Mouse (Mus musculus): ENCODE measurements around the gene Lyz2.
"Not testable (repeated sequence)": the region's sequence is repeated elsewhere in the genome, so short reads cannot be mapped to it uniquely, and the experiment has no call there.

Lyz2 gene

GRCm38 (mm10) chr10:117285584-117285983 lies 3.5 kb upstream of the Lyz2 start:
- in situ Hi-C loops (cut with MboI, MseI) = loop anchor here in 1 of 2 experiments (10.0 kb wide), 1 partner anchor 399 kb away; no protein-coding TSS in a partner anchor

DNA sequence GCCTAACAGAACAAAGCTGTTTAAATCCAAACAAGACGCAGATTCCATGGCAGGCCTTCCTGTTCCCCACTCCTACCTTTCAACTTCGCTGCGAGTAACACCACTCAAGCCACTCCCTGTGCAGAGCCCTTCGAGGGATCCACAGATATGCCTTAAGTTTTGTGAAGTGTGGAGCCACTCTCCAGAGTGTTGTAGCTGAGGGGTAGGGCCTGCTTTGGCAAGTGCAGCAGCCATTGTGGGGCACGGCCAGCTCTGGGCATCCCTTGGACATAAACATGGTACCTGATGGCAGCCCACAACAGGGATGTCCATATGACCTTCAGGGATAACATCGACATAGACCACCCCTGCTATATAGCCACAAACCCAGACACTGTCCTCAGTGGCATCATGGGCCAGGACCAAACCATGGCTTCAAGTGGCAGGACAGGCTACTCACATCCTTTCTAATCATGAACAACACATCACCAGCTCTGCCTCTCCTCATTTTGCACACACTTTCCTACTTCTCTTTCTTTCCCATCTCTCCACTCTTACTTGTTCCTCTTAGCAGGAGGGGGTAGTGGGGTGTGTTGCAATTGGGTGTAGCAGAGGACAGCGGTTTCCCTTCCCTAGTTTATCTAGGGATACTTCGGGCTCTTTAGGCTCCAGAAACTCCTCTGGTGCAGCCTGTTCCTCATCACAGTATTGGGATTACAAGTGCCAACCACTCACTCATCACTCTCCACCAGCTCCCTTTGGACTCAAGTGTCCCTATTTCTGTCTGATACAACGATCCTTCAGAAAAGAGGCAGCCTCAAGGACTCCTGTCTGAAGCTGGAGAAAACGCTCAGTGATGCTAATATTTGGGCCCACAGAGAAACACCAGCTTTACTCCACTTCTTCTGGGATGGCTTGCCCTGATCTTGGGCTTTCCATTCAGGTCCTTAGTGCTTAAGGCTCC lies 2.7 kb upstream of the Lyz2 start:
- in situ Hi-C loops (cut with MboI, MseI) = loop anchor here in 1 of 2 experiments (10.0 kb wide), 1 partner anchor 400 kb away; no protein-coding TSS in a partner anchor

DNA sequence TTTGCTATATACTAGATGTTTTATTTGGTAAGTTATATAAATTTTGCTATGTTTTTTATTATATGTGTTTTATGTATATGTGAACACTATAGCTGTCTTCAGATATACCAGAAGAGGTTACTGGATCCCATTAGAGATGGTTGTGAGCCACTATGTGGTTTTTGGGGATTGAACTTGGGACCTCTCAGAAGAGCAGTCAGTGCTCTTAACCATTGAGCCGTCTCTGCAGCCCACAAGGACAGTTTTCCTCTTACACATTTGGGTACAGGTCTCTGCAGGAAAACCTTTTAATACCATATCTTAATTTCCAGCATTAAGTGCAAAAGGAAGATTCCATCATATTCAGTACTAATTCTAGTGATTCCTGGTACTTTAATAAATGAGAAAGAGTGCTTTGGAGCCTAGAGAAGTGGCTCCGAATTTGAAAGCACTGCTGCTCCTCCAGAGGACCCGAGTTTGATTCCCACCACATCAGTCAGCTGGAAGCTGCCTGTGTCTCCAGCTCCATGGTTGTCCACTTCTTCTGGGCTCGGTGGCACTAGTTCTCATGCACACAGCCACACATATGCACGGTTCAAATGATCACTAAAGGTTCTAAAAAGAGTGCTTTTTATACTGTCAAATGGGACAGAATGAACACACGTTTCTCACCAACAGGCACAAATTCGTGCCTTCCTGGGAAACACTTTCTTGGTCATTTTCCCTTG lies 1.9 kb upstream of the Lyz2 start:
- in situ Hi-C loops (cut with MboI, MseI) = loop anchor here in 1 of 2 experiments (10.0 kb wide), 1 partner anchor 401 kb away; no protein-coding TSS in a partner anchor

- in situ Hi-C loops (cut with MboI, MseI) = loop anchor here in 1 of 2 experiments (10.0 kb wide), 1 partner anchor 402 kb away; no protein-coding TSS in a partner anchor
Measured at GRCm38 (mm10) chr10:117283196-117283595, 1.1 kb upstream of the Lyz2 start.

DNA sequence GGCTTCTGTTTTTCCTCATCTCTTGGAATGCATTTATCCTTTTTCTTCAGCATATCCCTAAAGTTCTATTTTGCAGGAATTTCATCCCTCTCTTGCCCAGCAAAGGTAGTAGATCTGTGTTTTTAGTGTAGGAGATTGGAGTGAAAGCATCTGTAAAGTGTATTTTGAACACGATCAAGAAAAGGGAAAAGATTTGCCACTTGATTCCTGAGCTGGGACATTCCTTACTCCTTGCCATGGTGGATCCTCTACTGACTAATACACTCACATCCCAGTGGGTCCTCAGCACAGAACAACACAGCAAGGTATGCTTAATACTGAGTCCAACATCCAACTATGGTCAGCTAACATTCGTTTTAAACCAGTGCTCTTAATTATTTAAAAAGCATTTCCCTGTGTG lies 430 bp upstream of the Lyz2 start:
- in situ Hi-C loops (cut with MboI, MseI) = loop anchor here in 1 of 2 experiments (10.0 kb wide), 1 partner anchor 402 kb away; no protein-coding TSS in a partner anchor

GRCm38 (mm10) chr10:117281381-117281920 lies 670 bp downstream of the Lyz2 start:
- in situ Hi-C loops (cut with MboI, MseI) = loop anchor here in 1 of 2 experiments (10.0 kb wide), 1 partner anchor 403 kb away; no protein-coding TSS in a partner anchor

- in situ Hi-C loops (cut with MboI, MseI) = loop anchor here in 1 of 2 experiments (10.0 kb wide), 1 partner anchor 405 kb away; no protein-coding TSS in a partner anchor
Measured at GRCm38 (mm10) chr10:117280000-117280399, 2.1 kb downstream of the Lyz2 start.

DNA sequence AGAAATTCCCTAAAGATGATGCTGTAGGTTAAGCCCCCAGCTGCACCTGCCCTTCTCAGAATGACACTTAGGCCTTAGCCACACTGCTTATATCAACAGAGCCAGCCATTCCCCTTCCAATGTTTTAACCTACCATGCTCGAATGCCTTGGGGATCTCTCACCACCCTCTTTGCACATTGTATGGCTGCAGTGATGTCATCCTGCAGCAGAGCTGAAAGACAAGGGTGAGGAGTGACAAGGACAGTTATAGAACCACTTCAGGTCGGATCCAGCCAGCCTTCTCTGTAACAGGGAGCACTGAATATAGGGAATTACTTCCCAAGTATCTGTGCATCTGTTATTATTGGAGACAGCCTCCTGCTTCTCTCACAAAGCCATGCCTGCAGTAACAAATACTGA lies 3.6 kb downstream of the Lyz2 start:
- in situ Hi-C loops (cut with MboI, MseI) = not testable (repeated sequence)

DNA sequence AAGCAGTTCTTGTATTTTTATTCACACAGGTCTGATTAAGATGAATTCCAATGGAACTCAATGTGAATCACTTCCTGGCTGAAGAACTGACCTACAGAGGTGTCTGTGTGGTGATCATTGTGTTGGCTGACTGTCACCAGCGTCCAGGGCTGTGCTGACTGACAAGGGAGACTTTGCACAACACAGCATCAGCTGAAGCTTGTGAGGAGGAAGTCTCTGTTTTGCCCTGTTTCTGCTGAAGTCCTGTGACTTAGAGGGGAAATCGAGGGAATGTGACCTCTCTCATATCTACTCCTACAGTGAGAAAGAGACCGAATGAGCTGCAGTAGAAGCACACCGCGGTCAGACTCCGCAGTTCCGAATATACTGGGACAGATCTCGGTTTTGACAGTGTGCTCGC lies 4.3 kb downstream of the Lyz2 start:
- in situ Hi-C loops (cut with MboI, MseI) = not testable (repeated sequence)

DNA sequence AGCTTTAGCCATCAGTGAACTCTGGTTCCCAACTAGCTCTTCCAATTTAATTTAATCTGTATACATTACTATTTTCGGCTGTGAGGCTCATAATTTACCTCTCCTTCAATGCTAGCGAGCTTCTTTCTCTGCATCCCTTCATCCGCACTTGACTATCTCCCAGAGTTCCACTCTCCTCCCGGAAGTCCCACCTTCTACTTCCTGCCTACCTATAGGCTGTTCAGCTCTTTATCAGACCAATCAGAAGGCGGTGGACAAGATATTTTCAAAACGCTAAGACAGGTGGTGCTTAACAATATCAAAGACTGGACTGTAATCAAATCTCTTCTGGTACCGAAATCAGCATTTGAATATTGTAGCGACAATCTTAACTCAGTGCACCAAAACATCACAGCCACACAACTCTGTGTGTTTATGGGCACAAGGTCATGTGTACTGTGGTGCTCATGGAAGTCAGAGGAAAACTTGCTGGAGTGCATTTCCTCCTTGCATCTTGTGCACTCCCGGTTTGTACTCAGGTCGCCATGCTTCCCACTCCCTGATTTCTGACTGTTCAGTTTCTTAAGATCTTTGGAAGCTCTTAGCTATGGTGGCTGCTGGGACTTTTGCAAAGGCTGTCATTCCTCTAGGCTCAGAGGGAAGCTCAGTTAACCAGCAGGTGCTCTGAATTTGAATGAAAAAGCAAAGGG lies 6.3 kb downstream of the Lyz2 start:
- in situ Hi-C loops (cut with MboI, MseI) = no loop called here

GRCm38 (mm10) chr10:117274645-117275044 lies 7.5 kb downstream of the Lyz2 start:
- in situ Hi-C loops (cut with MboI, MseI) = not testable (repeated sequence)

DNA sequence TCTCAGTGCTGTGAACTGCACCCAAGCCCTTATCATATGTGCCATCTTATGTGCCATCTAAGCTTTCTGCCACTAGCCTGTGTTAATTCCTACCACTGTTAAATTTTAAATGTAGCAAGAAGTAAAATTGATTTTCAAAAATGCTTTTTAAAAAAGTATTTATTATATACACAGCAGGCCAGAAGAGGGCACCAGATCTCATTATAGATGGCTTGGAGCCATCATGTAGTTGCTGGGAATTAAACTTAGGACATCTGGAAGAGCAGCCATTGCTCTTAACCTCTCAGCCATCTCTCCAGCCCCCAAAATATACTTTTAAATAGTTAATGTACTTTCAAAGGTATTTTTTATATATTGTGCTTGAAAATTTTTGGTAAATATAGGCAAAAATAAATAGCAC lies 10.1 kb downstream of the Lyz2 start:
- in situ Hi-C loops (cut with MboI, MseI) = no loop called here

DNA sequence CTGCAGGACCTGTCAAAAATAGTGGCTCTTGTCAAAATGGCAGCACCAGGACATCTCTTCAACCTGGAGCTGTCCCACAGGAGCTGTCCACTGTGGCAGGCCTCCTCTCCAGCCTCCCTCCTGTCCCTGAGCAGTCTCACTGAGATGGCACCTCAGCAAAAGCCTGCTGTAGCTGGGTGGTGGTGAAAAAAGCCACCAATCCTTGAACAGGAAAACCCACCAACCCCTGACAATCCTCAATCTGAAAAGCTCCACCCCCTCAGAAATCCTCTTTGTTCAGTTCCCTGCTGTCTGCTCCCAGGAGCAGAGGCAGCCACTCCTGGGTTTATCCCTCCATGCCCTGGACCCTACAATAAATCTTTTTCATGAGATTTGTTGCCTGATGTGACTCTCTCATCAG lies 22.3 kb downstream of the Lyz2 start:
- in situ Hi-C loops (cut with MboI, MseI) = loop anchor here (5.0 to 10.0 kb wide), 2 partner anchors 182 to 565 kb away; no protein-coding TSS in a partner anchor

- in situ Hi-C loops (cut with MboI, MseI) = loop anchor here in 1 of 2 experiments (5.0 kb wide), 1 partner anchor 69 kb away; no protein-coding TSS in a partner anchor
Measured at GRCm38 (mm10) chr10:117238603-117239002, 43.5 kb downstream of the Lyz2 start, which contains the start of gene 9530003J23Rik. TSS of gene 9530003J23Rik (minus strand) at chr10:117238703.

DNA sequence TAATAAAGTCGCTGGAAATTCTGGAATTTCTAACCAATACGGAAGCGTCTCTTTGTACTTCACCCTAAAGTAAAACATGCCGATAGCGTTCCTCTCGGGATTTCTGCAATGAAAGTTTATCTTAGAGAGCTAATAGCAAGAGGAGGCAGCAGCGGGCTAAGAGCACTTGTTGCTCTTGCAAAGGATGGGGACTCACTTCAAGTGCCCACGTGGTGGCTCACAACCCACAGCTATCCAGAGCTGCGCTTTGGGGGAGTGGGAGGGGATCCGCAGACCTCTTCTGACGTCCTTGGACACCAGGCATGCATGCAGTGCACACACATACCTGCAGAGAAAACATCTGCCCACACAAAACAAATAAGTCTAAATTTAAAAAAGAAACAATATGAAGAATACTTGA lies 46.3 kb downstream of the Lyz2 start:
- in situ Hi-C loops (cut with MboI, MseI) = loop anchor here in 1 of 2 experiments (5.0 kb wide), 1 partner anchor 71 kb away; no protein-coding TSS in a partner anchor

DNA sequence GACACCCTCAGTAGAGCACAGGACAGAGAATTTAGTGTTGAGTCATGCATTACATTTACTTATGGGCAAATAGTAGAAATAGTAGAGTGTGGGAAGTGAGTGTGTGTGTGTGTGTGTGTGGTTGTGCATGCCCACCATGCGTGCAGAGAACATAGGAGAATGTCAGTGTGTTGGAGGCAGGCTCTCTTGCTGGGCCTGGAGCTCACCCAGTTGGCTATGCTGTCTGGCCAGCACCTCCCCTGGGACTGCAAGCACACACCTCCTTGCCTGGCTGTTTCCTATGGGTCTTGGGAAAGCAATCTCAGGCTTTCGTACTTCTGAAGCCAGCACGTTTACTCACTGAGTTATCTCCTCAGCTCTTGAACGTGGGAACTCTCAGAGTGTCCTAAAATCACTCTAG lies 47.3 kb downstream of the Lyz2 start:
- in situ Hi-C loops (cut with MboI, MseI) = loop anchor here in 1 of 2 experiments (5.0 kb wide), 1 partner anchor 72 kb away; no protein-coding TSS in a partner anchor

DNA sequence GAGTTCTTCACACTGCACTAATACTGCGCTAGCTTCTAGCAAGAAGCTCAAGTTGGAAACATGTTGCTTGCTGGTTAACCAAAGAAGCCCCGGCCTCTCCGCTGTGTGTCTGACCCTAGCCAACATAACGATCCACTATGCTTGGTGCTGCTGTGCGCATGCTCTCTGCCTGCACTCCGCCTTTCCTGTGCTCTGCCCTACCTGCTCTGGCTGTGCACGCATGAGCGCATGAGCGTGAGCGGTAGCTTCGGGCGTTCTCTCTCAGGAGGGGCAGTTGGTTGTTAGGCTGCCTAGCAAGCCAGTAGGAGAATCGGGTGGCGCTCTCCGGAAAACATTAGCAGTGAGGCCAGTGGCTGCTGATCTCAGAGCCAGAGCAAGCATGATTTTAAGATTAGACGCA lies 52.3 kb downstream of the Lyz2 start:
- in situ Hi-C loops (cut with MboI, MseI) = no loop called here
